Mouse (Mus musculus) heart, embryonic 16.5 days (tissue): ENCODE data around the gene Otop3. TPM values are rescaled to one million over a fixed set of nuclear protein-coding genes. Genes with fewer than 3 reads are reported as not detected.

Source experiments
- ATAC-seq: fragments of 200-750 bp; cut with Nextera tagmentation; replicated peaks from 2 replicates; pipeline ENCODE4 v1.8.0; 2017; ENCODE audit warnings: moderate number of reproducible peaks; ENCODE audit not compliant: insufficient read depth, low FRiP score; ENCODE audit errors: extremely low read depth
- H3K27ac ChIP-seq: fragments of 300-500 bp; sonication (generic); 2 replicates; pipeline ENCODE4 v1.5.1; 2014; ENCODE audit warnings: mild to moderate bottlenecking, low read length, control low read depth, moderate library complexity
- H3K27me3 ChIP-seq: fragments of 300-500 bp; sonication (generic); 2 replicates; pipeline ENCODE4 v1.6.1; 2014; ENCODE audit warnings: low read length, mixed read lengths; ENCODE audit not compliant: control insufficient read depth, insufficient read depth
- H3K36me3 ChIP-seq: fragments of 300-500 bp; sonication (generic); 2 replicates; pipeline ENCODE4 v1.6.1; 2014; ENCODE audit not compliant: control insufficient read depth, insufficient read depth
- H3K4me1 ChIP-seq: fragments of 300-500 bp; sonication (generic); 2 replicates; pipeline ENCODE4 v1.6.1; 2014; ENCODE audit warnings: low read length, mixed read lengths; ENCODE audit not compliant: control insufficient read depth, insufficient read depth
- H3K4me2 ChIP-seq: fragments of 300-500 bp; sonication (generic); 2 replicates; pipeline ENCODE4 v1.6.1; 2014; ENCODE audit warnings: low read depth, mild to moderate bottlenecking, control low read depth, low read length
- H3K4me3 ChIP-seq: fragments of 300-500 bp; sonication (generic); 2 replicates; pipeline ENCODE4 v1.5.1; 2014; ENCODE audit warnings: mild to moderate bottlenecking, control low read depth, low read length
- H3K9ac ChIP-seq: fragments of 300-500 bp; sonication (generic); 2 replicates; pipeline ENCODE4 v1.6.1; 2014; ENCODE audit warnings: low read length, control low read depth
- H3K9me3 ChIP-seq: fragments of 300-500 bp; sonication (generic); replicated peaks from 2 replicates; pipeline ENCODE4 v1.6.1; 2016; ENCODE audit warnings: low read length; ENCODE audit not compliant: control insufficient read depth
- WGBS: fragments of 180-500 bp; shearing (Covaris S2); extraction: QIAGEN DNeasy Blood & Tissue Kit; methylation state at CpG from one replicate; pipeline ENCODE4 v1.1.7; 2014; 5-methylcytosine and 5-hydroxymethylcytosine counted together
- polyA plus RNA-seq: library from polyadenylated mRNA; unstranded; fragments of >200 nt; fragmentation: Nextera tagmentation; extraction: Ambion mirVana; gene quantifications from 2 replicates; pipeline ENCODE4 v1.2.1, GENCODE M21; 2015

Gene Otop3
- not detected in 2 replicates for polyA plus RNA-seq

- Histone ChIP-seq H3K9ac (no peak within 1 kb of the TSS), H3K4me2 (no peak within 1 kb of the TSS), H3K27me3 (peaks cover 73% of the 10 kb centered on the region), H3K4me3 (no peak within 1 kb of the TSS), H3K9me3 (no peaks in the 10 kb centered on the region), H3K4me1 (0 out of 2 replicates have a peak, but pooled peaks cover 2% of the 10 kb centered on the region), H3K27ac (no peak within 1 kb of the TSS), H3K36me3 (no peaks in the 10 kb centered on the region)
- 4% methylated on average over 29 of the region's 29 CpGs for WGBS
- no peak for ATAC-seq
These were observed at the start of gene Otop3 for GRCm38 (mm10) chr11:115334531-115334930. Otop3 (plus strand) TSS chr11:115334731.

- H3K4me1 ChIP-seq: no peaks in the 10 kb centered on the region
- H3K4me3 ChIP-seq: no peak overlapping the region
- no peak overlapping the region for H3K9ac ChIP-seq
- no peaks in the 10 kb centered on the region for H3K36me3 ChIP-seq
- no peak for ATAC-seq
- H3K9me3 ChIP-seq: no peaks in the 10 kb centered on the region
- no peak overlapping the region for H3K27ac ChIP-seq
- H3K27me3 ChIP-seq: no peaks in the 10 kb centered on the region
- no peak overlapping the region for H3K4me2 ChIP-seq
- WGBS: 45% methylated on average over 4 of the region's 4 CpGs
These were observed 49.2 kb upstream of the Otop3 start for GRCm38 (mm10) chr11:115285282-115285681.

- no peaks in the 10 kb centered on the region for H3K27me3 ChIP-seq
- H3K27ac ChIP-seq: no peak overlapping the region
- no peaks in the 10 kb centered on the region for H3K9me3 ChIP-seq
- ATAC-seq: no peak
- no peak overlapping the region for H3K4me2 ChIP-seq
- WGBS: 66% methylated on average over 19 of the region's 19 CpGs
- 0 out of 2 replicates have a peak, but pooled peaks cover 2% of the 10 kb centered on the region for H3K4me1 ChIP-seq
- no peak overlapping the region for H3K9ac ChIP-seq
- no peaks in the 10 kb centered on the region for H3K36me3 ChIP-seq
- no peak overlapping the region for H3K4me3 ChIP-seq
These were observed 48.1 kb upstream of the Otop3 start for GRCm38 (mm10) chr11:115286201-115286993.

GRCm38 (mm10) chr11:115287386-115287785 is 47.1 kb upstream of the Otop3 start:
- Histone ChIP-seq H3K4me1 (0 out of 2 replicates have a peak, but pooled peaks cover 3% of the 10 kb centered on the region), H3K36me3 (no peaks in the 10 kb centered on the region), H3K9me3 (no peaks in the 10 kb centered on the region), H3K27me3 (no peaks in the 10 kb centered on the region), H3K9ac (no peak overlapping the region), H3K4me2 (no peak overlapping the region), H3K27ac (no peak overlapping the region), H3K4me3 (no peak overlapping the region)
- no peak for ATAC-seq
- 78% methylated on average over 5 of the region's 5 CpGs for WGBS

GRCm38 (mm10) chr11:115288305-115288704 is 46.2 kb upstream of the Otop3 start:
- WGBS: 79% methylated on average over 2 of the region's 2 CpGs
- Histone ChIP-seq H3K36me3 (no peaks in the 10 kb centered on the region), H3K27me3 (no peaks in the 10 kb centered on the region), H3K9ac (no peak overlapping the region), H3K9me3 (no peaks in the 10 kb centered on the region), H3K4me2 (no peak overlapping the region), H3K27ac (no peak overlapping the region), H3K4me1 (peaks cover 8% of the 10 kb centered on the region; the same call in 1 of the 2 replicates), H3K4me3 (no peak overlapping the region)
- ATAC-seq: no peak

- Histone ChIP-seq H3K36me3 (no peaks in the 10 kb centered on the region), H3K27ac (no peak overlapping the region), H3K4me2 (no peak overlapping the region), H3K9me3 (no peaks in the 10 kb centered on the region), H3K4me3 (no peak overlapping the region), H3K27me3 (no peaks in the 10 kb centered on the region), H3K4me1 (peaks cover 8% of the 10 kb centered on the region; the same call in 1 of the 2 replicates), H3K9ac (no peak overlapping the region)
- ATAC-seq: no peak
- 67% methylated on average over 8 of the region's 8 CpGs for WGBS
These were observed 44.6 kb upstream of the Otop3 start for GRCm38 (mm10) chr11:115289885-115290284.

- Histone ChIP-seq H3K27me3 (no peaks in the 10 kb centered on the region), H3K9ac (no peak overlapping the region), H3K4me3 (no peak overlapping the region), H3K27ac (peak overlapping the region; percentile 10; the same call in 1 of the 2 replicates), H3K36me3 (no peaks in the 10 kb centered on the region), H3K4me2 (no peak overlapping the region), H3K9me3 (no peaks in the 10 kb centered on the region), H3K4me1 (peaks cover 8% of the 10 kb centered on the region; the same call in 1 of the 2 replicates)
- WGBS: 94% methylated on average over 1 of the region's 1 CpGs
- no peak for ATAC-seq
These were observed 44.2 kb upstream of the Otop3 start for GRCm38 (mm10) chr11:115290314-115290713.

GRCm38 (mm10) chr11:115290919-115291318 is 43.6 kb upstream of the Otop3 start:
- peak; percentile 43; the same call in 1 of the 2 replicates for ATAC-seq
- H3K9me3 ChIP-seq: no peaks in the 10 kb centered on the region

GRCm38 (mm10) chr11:115291503-115291902 is 43.0 kb upstream of the Otop3 start:
- whole genome bisulfite sequencing: 77% methylated on average over 10 of the region's 10 CpGs
- no peak for ATAC-seq

More at GRCm38 (mm10) chr11:115290919-115291318, 43.6 kb upstream of the Otop3 start:
- no peaks in the 10 kb centered on the region for H3K36me3 ChIP-seq
- H3K27ac ChIP-seq: peak overlapping the region; percentile 10; the same call in 1 of the 2 replicates
- no peaks in the 10 kb centered on the region for H3K27me3 ChIP-seq
- 39% methylated on average over 6 of the region's 6 CpGs for WGBS
- H3K4me3 ChIP-seq: no peak overlapping the region
- H3K4me2 ChIP-seq: no peak overlapping the region
- H3K4me1 ChIP-seq: peaks cover 8% of the 10 kb centered on the region; the same call in 1 of the 2 replicates
- H3K9ac ChIP-seq: no peak overlapping the region

More at GRCm38 (mm10) chr11:115291503-115291902, 43.0 kb upstream of the Otop3 start:
- no peaks in the 10 kb centered on the region for H3K27me3 ChIP-seq
- no peak overlapping the region for H3K9ac ChIP-seq
- 0 out of 2 replicates have a peak overlapping the region, but pooled peaks have one; percentile 9 for H3K27ac ChIP-seq
- no peak overlapping the region for H3K4me2 ChIP-seq
- no peaks in the 10 kb centered on the region for H3K9me3 ChIP-seq
- H3K36me3 ChIP-seq: no peaks in the 10 kb centered on the region
- no peak overlapping the region for H3K4me3 ChIP-seq
- peaks cover 8% of the 10 kb centered on the region; the same call in 1 of the 2 replicates for H3K4me1 ChIP-seq
